Mouse (Mus musculus) urinary bladder, postnatal 14 days (tissue): ENCODE data around the gene Ciao2a.

Experiments
- DNase-seq: peaks from one replicate; pipeline ENCODE4 v3.0.0; 2021; ENCODE audit warnings: low spot score

Ciao2a gene

DNA sequence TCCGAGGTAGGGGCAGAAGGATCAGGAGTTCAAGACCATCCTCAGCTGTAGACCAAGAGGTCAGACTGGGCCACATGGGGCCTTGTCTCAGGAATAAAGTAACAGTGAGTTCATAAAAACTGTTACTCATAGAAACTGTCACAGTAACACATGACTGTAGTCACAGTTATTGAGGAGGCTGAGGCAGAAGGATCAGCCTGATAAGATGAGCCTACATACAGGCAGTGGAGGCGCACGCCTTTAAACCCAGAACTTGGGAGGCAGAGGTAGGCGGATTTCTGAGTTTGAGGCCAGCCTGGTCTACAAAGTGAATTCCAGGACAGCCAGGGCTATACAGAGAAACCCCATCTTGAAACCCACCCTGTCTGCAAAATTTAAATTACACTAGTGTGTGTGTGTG lies 6.3 kb upstream of the Ciao2a start:
- DNase-seq = no peak

DNA sequence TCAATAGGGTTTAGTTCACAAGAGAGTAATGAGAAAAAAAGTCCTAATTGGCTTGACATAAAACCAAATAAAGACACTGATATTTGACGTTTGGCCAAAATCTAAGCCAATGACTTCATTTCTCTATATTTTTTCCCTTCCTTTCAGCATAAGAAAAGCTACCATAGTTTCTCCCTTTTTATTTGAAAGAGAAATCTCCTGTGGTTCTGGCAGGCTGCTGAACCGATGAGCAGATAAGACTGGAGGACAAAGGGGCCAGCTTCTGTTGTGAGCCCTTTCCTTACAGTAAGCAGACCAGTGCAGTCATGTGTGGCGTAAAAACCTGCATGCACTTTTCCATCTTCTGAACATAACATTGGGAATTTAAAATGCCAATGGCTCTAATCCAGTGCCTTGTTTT lies 5.5 kb upstream of the Ciao2a start:
- no peak for DNase-seq

DNA sequence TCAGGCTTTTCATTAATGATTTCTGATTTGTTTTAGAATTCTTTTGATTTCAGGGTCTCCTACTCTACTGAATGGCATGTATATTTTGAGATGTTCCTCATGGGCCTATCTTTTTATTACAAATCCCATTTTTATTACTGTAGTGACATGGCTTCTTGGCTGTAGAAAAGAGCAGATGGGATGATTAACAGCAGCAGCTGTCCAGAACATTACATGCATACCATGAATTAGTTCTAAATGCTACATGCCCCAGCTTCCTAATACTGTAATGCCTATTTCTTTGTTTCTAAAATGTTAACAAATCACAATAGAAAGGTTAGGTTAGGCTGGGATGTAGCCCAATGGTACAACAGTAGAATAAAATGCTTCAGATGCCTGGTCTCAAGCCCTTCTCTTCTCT lies 5.0 kb upstream of the Ciao2a start:
- DNase-seq = no peak

DNA sequence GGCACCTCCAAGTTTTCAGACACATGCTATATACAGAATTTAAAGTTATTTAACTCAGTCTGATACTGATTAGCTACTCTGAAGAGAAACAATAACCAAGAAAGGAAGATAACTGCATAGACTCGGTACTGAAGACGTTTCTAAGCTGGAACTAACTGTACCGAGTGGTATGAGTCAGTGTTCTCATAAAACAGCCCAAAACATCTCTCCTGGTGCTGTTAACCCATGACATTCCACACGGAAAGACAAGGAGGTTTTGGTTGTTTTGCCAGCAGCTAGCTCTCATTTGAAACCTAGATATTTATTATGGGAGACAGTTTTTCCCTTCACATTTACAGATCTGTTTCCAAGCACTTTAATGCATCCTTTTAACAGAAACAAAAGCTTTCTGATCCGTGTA lies 2.8 kb upstream of the Ciao2a start:
- DNase-seq = no peak

DNA sequence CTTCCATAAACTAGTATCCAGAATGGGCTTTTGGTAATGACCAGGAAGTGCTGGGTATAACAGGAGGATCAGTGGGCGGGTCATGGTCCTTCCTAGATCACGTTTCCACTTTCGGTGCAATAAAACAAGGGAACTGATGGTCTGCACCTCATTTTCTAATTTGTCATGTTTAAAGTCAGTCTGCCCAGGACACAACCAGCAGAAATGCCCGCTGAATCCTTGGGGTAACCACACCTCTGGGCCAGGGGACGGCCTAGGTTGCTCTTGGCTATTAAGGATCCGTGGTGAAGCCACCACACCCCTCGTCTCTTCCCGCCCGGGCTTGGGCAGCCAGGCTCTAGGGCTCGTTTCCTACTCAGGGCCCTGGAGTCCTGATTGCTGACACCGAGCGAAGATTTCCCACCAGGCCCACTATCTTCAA lies 2.3 kb upstream of the Ciao2a start:
- peak; percentile 40 for DNase-seq

DNA sequence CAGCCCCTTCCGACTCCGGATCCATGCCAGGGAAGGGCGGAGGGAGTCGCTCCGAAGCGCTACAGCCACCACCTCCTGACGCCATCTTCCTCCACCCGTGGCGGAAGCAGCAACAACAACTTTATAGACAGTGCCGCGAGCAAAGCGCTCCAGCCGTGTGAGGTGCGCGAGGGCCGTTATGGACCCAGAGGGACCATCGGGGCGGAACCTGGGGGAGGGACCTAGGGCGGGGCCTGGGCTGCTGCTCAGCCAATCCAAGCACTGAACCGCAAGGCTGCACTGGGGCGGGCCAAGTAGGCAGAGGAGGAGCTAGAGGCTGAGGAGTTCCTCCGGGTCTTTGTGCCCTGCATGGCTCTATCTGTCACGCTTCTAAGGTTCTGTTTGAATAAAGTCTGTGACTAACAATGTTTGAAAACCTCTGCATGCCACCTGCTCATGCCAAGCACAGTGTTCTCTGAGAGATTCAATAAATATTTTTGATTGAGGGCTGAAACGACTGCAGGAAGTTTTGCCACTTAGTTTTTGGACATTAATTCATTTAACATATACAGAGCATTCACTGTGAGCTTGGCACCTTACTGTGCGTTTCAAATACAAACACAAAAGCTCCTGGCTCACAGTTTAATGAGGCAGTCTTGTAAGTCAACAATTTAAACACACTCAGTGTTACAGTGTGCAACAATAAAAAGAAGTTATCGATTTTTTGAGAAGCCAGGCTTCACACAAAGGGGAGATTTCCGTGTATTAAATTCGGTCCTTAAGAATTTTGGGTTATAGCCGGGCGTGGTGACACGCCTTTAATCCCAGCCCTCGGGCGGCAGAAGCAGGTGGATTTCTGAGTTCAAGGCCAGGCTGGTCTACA lies 1.5 kb upstream of the Ciao2a start:
- peak; percentile 98 for DNase-seq

DNA sequence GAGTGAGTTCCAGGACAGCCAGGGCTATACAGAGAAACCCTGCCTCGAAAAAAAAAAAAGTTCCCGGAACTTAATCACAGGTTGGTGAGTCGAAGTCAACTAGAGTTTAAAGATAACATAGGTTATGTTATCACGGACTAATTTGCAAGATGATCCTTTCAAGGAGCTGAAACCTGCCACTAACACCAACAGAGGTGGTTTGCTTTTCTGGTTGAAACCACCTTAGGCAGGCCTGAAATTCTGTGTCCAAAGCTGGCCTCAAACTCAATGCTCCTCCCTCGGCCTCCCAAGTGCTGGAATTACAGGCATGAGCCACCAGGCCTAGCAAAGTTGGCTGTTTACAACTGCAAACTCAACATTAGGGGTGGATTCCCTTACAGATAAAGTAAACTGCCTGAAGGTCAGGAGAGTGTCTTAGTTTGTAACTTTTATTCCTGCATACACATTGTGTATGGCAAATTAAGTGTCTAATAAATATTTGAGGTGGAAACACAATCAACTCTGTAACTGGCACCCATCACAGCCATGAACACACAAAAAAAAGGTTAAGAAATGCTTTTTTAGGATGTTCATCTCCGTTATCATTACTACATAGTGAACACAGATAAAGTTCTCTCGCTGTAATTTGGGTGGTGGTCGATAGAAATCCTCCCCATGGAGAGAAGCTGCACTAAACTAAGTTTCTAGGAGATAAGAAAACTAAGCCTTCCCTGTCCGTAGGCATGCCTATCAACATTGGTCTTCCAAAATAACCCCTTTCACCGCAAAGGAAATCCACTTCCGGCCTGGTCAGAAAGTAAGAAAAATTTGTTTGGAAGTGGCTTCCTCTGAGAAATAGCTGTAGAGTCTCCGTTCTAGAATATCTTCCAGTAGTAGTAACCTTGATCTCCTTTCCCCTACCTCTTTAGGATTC lies 612 bp upstream of the Ciao2a start:
- no peak for DNase-seq

DNA sequence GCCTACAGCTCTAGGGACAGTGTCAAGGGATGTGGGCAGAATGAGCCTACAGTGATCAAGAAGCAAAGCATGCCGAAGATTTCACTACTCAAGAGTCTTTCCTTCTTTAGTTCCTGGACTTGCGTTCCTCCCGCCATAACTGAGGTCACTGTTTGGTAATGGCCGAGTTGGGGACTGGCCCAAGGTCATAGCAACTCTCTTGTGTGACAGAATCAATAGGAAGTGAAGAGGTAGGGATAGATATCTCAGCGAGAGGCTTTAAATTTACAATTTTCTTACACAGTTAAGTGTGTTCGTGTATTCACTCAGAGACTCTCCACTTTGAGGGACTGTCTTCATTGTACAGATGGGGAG lies 759 bp downstream of the Ciao2a start:
- no peak for DNase-seq

DNA sequence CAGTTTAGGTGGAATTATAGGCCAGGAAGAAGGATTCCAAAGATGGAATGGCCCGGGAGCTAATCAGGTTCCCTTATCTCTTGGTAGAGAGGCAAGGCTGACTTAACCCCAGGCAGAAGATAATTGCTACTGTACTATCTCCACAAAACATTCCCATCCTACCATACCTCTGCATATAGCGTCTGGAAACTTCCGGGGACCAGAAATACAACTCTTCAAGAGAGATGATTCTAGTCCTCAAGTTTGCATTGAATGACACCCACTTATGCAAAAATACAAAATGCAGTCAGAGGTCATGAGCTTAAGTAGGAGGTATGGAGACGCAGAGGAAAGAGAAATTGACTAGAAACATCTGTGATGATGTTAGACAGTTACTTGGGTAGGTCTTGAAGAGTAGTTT lies 1.5 kb downstream of the Ciao2a start:
- DNase-seq = no peak

DNA sequence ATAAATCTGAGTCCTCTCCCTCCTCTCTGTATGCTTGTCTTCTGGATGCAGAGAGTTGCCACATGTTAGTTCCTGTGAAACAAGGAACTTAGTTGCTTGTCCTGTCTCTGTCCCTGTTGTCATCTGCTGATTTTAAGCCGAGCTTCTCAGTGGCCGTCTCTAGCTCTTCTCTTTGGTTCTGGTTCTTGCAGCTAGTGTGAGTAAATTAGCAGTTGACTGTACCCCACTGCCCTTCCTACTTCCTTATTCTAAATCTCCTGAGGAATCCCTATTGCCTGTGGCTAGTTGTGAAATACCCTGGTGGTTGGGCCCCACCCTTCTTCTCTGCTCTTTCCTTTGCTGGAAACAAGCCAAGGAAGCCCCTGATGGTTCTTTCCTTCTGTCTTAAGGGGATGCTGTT lies 5.1 kb downstream of the Ciao2a start:
- DNase-seq = no peak

DNA sequence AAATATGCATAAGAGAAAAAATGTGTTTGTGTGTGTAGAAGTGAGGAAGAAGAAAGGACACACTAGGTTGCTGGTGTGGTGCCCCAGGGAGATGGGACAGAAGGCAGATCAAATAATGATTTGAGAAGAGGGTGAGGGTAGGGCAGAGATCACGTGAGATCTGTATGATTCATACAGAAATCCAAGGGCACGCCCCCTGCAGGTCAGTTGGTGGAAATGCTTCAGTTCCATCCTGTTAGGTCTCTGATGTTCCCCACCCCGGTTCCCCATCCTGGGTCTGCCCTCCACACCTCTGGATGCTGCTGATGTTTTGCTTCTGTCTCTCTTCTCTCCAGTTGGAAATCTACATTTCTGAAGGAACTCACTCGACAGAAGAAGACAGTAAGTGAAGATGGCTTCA lies 9.6 kb downstream of the Ciao2a start:
- DNase-seq = no peak

DNA sequence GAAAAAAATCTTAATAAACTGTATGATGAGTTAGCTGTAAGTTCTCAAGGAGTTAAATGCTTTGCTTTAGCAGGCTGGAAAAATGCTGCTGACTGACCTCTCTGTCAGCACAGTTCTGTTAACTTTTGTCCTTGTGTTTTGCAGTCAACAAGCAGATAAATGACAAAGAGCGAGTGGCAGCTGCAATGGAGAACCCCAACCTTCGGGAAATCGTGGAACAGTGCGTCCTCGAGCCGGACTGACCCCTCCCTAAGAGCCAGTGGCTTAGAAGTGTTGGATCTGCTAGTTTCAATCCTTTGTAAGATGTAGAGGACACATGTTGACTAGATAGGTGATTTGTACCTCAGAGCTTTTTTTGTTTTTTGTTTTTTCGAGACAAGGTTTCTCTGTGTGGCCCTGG lies 11.8 kb downstream of the Ciao2a start:
- DNase-seq = no peak

DNA sequence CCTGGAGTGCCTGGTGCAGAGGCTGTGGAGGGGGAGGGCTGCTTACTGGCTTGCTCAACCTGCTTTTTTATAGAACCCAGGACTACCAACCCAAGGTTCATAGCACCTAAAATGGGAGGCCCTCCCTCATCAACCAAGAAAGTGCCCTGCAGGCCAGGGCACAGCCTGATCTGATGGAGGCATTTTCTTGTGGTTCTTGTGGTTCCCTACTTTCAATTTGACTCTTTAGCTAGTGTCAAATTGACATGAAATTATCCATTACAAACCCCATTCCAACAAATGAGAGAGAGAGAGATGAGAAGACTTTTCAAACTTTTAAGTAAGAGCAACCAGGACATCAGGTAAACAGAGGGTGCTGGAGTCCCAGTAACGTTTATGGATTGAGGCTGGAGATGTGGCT lies 15.9 kb downstream of the Ciao2a start:
- DNase-seq = no peak

DNA sequence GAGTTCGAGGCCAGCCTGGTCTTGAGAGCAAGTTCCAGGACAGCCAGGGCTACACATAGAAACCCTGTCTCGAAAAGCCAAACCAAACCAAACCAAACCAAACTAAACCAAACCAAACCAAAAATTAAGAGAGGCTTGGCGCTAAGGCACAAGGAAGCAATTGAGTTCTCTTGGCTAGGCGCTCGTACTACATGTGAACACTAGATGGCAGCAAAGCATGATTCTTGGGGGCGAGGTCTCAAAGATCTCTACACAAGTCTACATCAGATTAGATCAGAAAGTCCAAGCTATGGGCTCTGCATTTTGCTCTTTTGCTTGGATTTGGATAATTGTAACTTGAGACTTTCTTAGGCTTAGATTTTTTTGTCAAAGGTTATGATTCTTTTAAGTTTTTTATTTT lies 17.8 kb downstream of the Ciao2a start:
- peak; percentile 67 for DNase-seq

DNA sequence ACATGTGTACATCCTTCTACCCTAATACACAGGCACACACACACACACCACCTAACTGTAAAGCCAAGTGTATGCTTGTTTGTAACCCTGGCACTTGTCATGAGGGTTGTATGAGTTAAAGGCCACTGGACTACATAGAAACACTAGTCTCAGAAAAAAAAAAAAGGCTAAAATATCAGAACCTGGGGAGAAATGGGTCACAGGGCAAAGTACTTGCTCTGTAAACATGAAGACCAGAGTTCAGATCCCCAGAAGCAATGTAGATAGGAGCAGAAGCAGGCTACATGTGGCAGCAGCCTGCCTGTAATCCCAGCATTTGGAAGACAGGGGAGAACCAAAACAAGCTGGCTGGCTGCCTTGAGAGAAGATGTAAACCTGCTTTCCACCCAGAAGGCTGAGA lies 19.7 kb downstream of the Ciao2a start:
- no peak for DNase-seq

DNA sequence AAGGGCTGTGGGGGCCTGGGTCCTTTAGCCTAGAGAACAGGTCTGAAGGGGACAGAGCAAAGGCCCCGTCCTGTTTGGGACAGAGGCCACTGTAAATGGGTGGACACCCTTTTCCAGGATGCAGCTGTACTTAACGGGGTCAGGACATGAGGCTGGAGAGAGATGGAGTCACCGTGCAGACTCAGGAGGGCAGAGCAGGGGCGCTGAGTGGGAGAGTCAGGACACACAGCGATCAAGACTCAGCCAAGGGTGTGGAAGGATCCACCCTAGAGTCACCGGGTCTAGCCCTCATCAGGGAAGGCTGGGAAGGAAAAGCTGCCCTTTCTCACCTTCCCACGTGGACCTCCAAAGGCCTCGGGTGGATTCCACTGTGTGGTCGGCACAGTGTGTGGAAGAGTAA lies 25.6 kb downstream of the Ciao2a start:
- DNase-seq = no peak

DNA sequence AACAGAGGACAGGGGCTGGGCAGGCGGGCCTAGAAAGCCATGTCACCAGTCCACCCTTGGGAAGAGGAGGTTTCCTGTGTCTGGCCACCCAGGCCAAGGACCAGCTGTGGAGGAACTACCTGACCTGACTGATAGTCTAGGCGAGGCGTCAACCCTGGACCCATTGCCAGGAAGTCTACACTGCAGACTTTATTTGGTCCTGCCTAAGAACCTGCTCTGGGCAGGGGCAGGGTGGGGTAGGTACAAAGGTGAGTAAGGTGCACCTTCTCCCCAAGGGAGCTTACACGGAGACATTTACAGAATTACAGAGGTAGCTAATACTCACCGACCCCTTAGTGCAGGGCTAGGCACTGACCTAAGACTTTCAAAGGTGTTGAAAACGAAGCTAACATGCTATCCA lies 27.2 kb downstream of the Ciao2a start:
- no peak for DNase-seq

DNA sequence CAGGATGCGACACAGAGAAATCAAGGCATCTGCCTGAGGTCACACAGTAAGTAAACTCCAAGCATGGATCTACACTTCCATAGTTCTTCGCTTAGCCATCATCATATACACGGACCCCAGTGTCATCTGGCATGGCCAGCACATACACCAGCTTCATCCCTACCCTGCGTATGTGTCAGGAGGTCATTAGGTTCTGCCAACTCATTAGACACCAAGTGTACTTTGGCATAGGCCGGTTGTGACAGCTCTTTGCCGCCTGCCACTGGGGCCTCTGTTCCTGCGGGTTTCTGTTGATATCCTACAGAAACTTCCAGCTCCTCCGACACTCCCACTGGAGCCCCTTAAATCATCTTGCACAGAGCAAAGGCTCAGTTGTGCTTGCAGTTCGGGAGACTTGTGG lies 27.6 kb downstream of the Ciao2a start:
- no peak for DNase-seq

DNA sequence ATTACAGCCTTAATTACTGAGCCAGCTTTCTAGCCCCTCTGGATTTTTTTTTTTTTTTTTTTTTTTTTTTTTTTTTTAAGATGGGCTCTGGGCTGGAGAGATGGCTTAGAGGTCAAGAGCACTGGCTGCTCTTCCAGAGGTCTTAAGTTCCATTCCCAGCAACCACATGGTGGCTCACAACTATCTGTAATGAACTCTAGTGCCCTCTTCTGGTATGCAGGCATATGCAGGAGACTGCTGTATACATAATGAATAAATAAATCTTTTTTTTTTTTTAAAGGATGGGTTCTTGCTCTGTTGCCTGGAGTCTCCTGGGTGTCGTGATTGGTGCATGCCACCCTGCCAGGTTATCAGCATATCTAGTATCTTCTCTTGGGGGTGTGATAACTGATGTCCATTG lies 29.1 kb downstream of the Ciao2a start:
- no peak for DNase-seq

DNA sequence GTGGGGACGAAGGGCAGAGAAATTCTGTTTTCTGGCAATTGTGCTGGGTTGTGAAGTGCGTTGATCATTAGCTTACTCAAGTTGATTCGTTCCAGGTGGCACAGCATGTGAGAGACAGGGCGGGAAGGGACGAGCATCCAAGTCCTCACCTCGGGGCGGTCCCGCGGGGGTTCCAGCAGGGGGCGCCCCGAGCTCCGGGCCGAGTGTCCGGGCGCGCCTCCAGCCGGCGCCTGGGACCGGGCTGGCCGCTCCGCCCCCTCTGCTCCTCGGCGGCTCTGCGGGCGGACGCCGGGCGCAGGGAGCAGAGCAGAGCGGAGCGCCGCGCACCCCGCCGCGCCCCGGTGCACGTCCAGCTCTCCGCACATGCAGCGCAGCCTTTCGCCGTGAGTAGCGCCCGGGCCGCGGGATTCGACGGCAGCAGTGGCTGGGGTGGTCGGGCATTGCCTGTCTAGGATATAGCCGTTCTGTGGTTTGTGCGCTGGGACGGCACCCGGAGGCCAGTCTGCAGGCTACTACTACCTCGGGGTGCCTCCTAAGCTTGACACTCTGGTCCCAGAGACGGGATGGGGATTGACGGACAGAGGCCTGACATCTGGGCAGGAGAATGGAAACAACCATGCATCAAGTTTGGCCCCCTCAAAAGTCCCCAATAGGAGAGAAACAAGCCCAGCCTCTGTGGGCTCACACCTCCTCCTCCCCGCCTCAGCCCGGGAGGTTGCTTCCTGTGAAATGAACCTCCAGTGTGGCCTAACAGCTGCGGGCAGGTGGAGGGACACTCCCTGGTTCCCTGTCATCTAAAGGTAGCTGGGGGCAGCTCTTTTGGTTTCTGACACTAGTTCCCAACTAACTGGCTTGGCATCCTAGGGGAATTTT lies 31.8 kb downstream of the Ciao2a start, which contains the start of gene Dapk2:
Dapk2 (plus strand) TSS at position 266 of the 873 bp plus-strand sequence.
- peak; percentile 88 for DNase-seq

DNA sequence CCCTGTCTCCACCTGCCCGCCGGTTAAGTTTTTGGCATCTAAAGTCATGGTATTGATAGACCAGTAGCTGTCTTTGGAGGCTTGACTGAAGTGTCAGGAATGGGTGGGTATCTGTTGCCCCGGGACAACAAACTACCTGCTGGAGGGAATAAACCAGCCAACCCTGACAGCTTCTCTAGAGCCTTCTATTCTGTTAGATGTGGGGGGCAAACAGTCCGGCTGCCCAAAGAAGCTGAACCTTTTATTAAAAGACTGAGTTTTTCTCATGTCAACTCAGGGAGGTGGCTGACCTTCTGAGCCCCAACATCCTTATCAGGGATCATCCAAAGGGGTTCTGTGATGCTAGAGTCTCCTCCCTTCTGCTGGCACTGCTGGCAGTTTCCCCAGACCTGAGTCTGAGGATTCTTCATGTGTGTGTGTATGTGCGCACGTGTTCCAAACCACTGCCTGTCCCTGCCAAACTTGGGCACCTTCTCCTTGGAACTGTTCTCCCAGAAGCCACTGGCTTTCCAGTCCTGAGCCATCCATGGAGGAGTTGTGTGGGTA lies 32.5 kb downstream of the Ciao2a start:
- DNase-seq = no peak

DNA sequence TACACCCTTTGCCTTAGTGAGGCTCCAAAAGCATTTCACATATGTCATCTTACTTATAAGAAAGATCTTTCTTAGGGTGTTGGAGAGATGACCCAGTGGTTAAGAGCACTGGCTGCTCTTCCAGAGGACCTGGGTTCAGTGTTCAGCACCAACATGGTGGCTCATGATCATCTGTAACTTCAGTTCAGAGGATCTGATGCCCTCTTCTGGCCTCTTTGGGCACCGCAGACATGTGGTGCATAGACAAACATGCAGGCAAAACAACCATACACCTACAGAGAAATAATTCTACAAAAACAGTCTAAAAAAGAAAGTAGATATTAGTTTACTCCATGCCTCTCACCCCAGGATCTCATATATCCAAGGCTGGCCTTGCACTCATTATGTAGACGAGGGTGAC lies 33.7 kb downstream of the Ciao2a start:
- DNase-seq = no peak
